Mouse (Mus musculus) bone marrow, adult 2 months (tissue): Measurements from ENCODE around the gene Nyap1. TPM values are rescaled to one million over a fixed set of nuclear protein-coding genes. Genes with fewer than 3 reads are reported as not detected.
A peak's percentile ranks its signal among the peaks of the same experiment; 100 is the strongest.

ENCODE experiments used
- H3K27ac ChIP-seq: fragments of 200-500 bp; 2 replicates; pipeline ENCODE4 v1.5.1; 2012; ENCODE audit warnings: low read depth, mild to moderate bottlenecking, control low read depth, inconsistent platforms, low read length; ENCODE audit not compliant: control insufficient read depth, poor library complexity, insufficient read depth
- H3K4me1 ChIP-seq: fragments of 200-500 bp; 2 replicates; pipeline ENCODE4 v1.6.1; 2011; ENCODE audit warnings: low read length; ENCODE audit not compliant: control insufficient read depth, insufficient read depth
- H3K4me3 ChIP-seq: fragments of 200-500 bp; replicated peaks from 2 replicates; pipeline ENCODE3; 2011; ENCODE audit warnings: mild to moderate bottlenecking, low read depth, low read length, control low read depth; ENCODE audit not compliant: control insufficient read depth
- CTCF ChIP-seq: fragments of 200-500 bp; IDR thresholded peaks from 2 replicates; pipeline ENCODE4 v1.5.1; 2011; ENCODE audit warnings: low read length, control low read depth; ENCODE audit not compliant: control insufficient read depth, insufficient read depth
- POLR2A ChIP-seq: fragments of 200-500 bp; IDR thresholded peaks from 2 replicates; pipeline ENCODE4 v1.6.1; 2011; ENCODE audit warnings: low read depth, mild to moderate bottlenecking, control low read depth, low read length, borderline replicate concordance; ENCODE audit not compliant: control insufficient read depth
- WGBS: fragments of 180-500 bp; shearing (Covaris S2); methylation state at CpG from one replicate; pipeline ENCODE4 v1.1.7; 2018; 5-methylcytosine and 5-hydroxymethylcytosine counted together
- polyA plus RNA-seq: library from polyadenylated mRNA; stranded (reverse); fragments of >200 nt; gene quantifications from 2 replicates; pipeline ENCODE4 v1.2.4, GENCODE M21; 2011; ENCODE audit warnings: low replicate concordance; ENCODE audit not compliant: missing spikeins, insufficient read depth, insufficient read length

Nyap1 gene
- polyA plus RNA-seq, 1 experiment = 1.9 TPM

GRCm38 (mm10) chr5:137784546-137784945, 43.1 kb upstream of the Nyap1 start:
- Histone ChIP-seq H3K4me3 (peak overlapping the region; percentile 79), H3K27ac (peak overlapping the region; percentile 94; the same call in 1 of the 2 replicates), H3K4me1 (peaks cover 10% of the 10 kb centered on the region)
- 67% methylated on average over 14 of the region's 14 CpGs for WGBS
- TF ChIP-seq POLR2A (no peak), CTCF (no peak)

GRCm38 (mm10) chr5:137783901-137784540, 42.6 kb upstream of the Nyap1 start:
- peaks cover 10% of the 10 kb centered on the region for H3K4me1 ChIP-seq
- no peak for TF ChIP-seq CTCF
- no peak for TF ChIP-seq POLR2A
- H3K27ac ChIP-seq = no peak overlapping the region
- H3K4me3 ChIP-seq = no peak overlapping the region
- 67% methylated on average over 9 of the region's 9 CpGs for WGBS

- TF ChIP-seq CTCF (no peak), POLR2A (no peak)
- WGBS = 78% methylated on average over 13 of the region's 13 CpGs
- peaks cover 11% of the 10 kb centered on the region for H3K4me1 ChIP-seq
- H3K4me3 ChIP-seq = no peak overlapping the region
- H3K27ac ChIP-seq = no peak overlapping the region
Measured at GRCm38 (mm10) chr5:137782776-137783522, 41.5 kb upstream of the Nyap1 start.

- Histone ChIP-seq H3K27ac (no peak overlapping the region), H3K4me1 (peaks cover 11% of the 10 kb centered on the region)
Measured at GRCm38 (mm10) chr5:137781661-137782060, 40.3 kb upstream of the Nyap1 start.

GRCm38 (mm10) chr5:137779053-137779933, 37.9 kb upstream of the Nyap1 start:
- Histone ChIP-seq H3K4me3 (peak overlapping the region; percentile 79), H3K4me1 (peaks cover 6% of the 10 kb centered on the region), H3K27ac (peak overlapping the region; percentile 91)
- TF ChIP-seq CTCF (no peak), POLR2A (peak; percentile 26; the same call in 1 of the 2 replicates)
- under 1% methylated on average over 83 of the region's 83 CpGs for WGBS

More at GRCm38 (mm10) chr5:137781661-137782060, 40.3 kb upstream of the Nyap1 start:
- TF ChIP-seq CTCF = no peak
- no peak for TF ChIP-seq POLR2A
- H3K4me3 ChIP-seq = no peak overlapping the region
- WGBS = 87% methylated on average over 7 of the region's 7 CpGs

- under 1% methylated on average over 31 of the region's 31 CpGs for WGBS
Measured at GRCm38 (mm10) chr5:137778635-137779034, 37.2 kb upstream of the Nyap1 start, which contains the start of gene Ppp1r35. TSS of gene Ppp1r35 (plus strand) at chr5:137778849.

GRCm38 (mm10) chr5:137777267-137777845, 35.9 kb upstream of the Nyap1 start:
- no peak for TF ChIP-seq POLR2A
- TF ChIP-seq CTCF = no peak
- 67% methylated on average over 7 of the region's 7 CpGs for WGBS
- Histone ChIP-seq H3K27ac (no peak overlapping the region), H3K4me3 (no peak overlapping the region), H3K4me1 (peaks cover 3% of the 10 kb centered on the region; the same call in 1 of the 2 replicates)

More at GRCm38 (mm10) chr5:137778635-137779034, 37.2 kb upstream of the Nyap1 start, which contains the start of gene Ppp1r35:
- Histone ChIP-seq H3K4me3 (peak within 1 kb of the TSS; percentile 79), H3K27ac (peak within 1 kb of the TSS; percentile 91), H3K4me1 (peaks cover 3% of the 10 kb centered on the region; the same call in 1 of the 2 replicates)
- TF ChIP-seq CTCF (no peak), POLR2A (peak; percentile 56; the same call in 1 of the 2 replicates)

- peaks cover 3% of the 10 kb centered on the region; the same call in 1 of the 2 replicates for H3K4me1 ChIP-seq
- 4% methylated on average over 5 of the region's 5 CpGs for WGBS
- no peak overlapping the region for H3K4me3 ChIP-seq
- no peak for TF ChIP-seq POLR2A
- H3K27ac ChIP-seq = no peak overlapping the region
Measured at GRCm38 (mm10) chr5:137776408-137776918, 35.1 kb upstream of the Nyap1 start.
